Mouse (Mus musculus): ENCODE results near the gene 1700021F05Rik. TPM values are rescaled to one million over a fixed set of nuclear protein-coding genes. Genes with fewer than 3 reads are reported as not detected.

The 1700021F05Rik gene
- total RNA-seq, 1 experiment = 32.9 TPM

DNA sequence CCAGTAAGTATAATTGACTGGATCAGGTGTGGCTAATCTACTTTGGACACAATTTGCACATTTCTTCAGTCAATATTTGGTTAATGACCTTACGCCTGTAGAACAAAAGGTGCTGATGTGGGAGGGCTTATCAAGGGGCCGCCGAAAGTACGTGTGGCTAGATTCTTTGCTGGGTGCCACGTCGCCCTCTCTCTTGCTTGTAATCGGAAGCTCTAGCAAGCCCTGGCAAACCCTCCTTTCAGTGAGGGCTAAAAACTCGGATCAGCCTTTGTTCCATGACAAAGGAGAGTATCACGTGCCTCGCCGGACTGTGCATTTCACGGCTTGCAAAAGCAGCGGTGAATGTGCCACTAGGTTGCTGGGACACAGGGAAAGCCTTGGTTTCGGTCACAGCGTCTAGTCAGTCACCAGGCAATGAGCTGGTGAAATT is 39.9 kb upstream of the 1700021F05Rik start:
- Histone ChIP-seq H3K4me1 (ENCODE audit: control insufficient read depth in 2 of 2, insufficient read depth in 2 of 2, low read length in 2 of 2, poor library complexity in 1 of 2) (peaks cover 2 to 11% of the 10 kb centered on the region in 2 experiments; a peak in 3 of 4 replicates), H3K36me3 (ENCODE audit: control insufficient read depth, insufficient read depth, low read length, poor library complexity, severe bottlenecking) (no peaks in the 10 kb centered on the region), H3K9me3 (ENCODE audit: control insufficient read depth, insufficient read depth, low read depth, low read length) (no peaks in the 10 kb centered on the region), H3K27ac (ENCODE audit: insufficient read depth, low read depth, low read length, poor library complexity, severe bottlenecking) (no peak overlapping the region), H3K9ac (ENCODE audit: insufficient read depth, low read depth, low read length, poor library complexity, severe bottlenecking) (no peak overlapping the region), H3K4me3 (ENCODE audit: insufficient read depth in 1 of 2, low read depth in 1 of 2, low read length in 2 of 2, poor library complexity in 1 of 2, severe bottlenecking in 1 of 2) (peak overlapping the region; percentile 36 to 89; a peak in 3 of 4 replicates)
- in situ Hi-C loops (cut with MboI; ENCODE audit: low sequenced_read_pairs in 2 of 2, unreplicated experiment in 2 of 2) = loop anchor here in 1 of 2 experiments (25.0 kb wide), 1 partner anchor 332 kb away; the partner anchor contains the start of genes Qrsl1 and Rtn4ip1
- peak; percentile 70 for DNase-seq (ENCODE audit: low read depth, low spot score)
- TF ChIP-seq CHD2 (IDR thresholded peaks at IDR 0.05; ENCODE audit: low read depth, low read length) = no peak
- TF ChIP-seq MAFK (IDR thresholded peaks at IDR 0.05; ENCODE audit: insufficient read depth, low read depth, low read length) = no peak
- TF ChIP-seq HCFC1 (IDR thresholded peaks at IDR 0.05; ENCODE audit: borderline replicate concordance, insufficient read depth, low read length) = no peak
- no peak for TF ChIP-seq ZNF384 (IDR thresholded peaks at IDR 0.05; ENCODE audit: low read depth, low read length)
- TF ChIP-seq ZC3H11A (IDR thresholded peaks at IDR 0.05; ENCODE audit: borderline replicate concordance, low read depth, low read length) = no peak

DNA sequence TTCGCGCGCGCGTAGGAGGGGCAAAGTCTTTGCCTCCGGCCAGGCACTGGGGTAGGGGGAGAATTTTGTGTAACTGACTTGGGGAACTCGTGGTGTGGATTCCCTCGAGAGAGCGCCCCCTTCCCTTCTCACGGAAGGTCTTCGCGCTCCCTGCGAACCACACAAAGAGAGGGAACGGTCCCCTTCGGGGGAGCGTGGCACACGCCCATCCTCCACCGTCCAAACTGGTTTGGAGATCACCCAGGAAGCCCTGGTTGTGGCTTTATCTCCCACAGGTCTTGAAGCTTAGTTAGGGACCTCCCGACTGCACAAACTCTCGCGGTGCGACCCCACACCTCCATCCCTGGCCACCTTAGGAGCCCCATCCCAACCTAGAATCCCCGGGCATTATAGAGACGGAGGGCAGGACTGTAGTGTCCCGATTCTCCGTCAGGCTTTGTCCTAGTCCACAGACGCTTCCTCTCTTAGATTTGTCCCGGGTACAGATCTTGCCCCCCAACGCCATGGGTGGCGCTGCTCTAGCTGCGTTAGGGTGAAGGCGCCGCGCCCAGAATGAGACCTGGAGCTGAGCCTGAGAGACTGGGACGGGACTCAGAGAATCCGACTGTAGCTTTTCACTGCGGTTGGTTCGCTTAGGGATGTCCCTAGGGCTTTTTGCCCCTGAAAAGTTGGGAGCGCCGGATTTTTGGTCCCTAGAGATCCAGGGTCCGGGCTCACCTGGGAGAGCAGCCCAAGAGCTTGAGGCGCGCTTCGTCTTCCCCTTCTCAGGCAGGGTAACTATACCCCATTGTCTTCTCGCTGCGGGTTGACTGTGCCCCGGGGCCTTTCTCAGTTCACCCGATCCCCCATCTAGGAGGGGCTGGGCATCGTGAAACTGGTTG is 38.8 kb upstream of the 1700021F05Rik start:
- H3K4me3 ChIP-seq (ENCODE audit: insufficient read depth in 1 of 2, low read depth in 1 of 2, low read length in 2 of 2, poor library complexity in 1 of 2, severe bottlenecking in 1 of 2) = peak overlapping the region; percentile 68 to 89
- H3K27ac ChIP-seq (ENCODE audit: insufficient read depth, low read depth, low read length, poor library complexity, severe bottlenecking) = no peak overlapping the region
- TF ChIP-seq HCFC1 (IDR thresholded peaks at IDR 0.05; ENCODE audit: borderline replicate concordance, insufficient read depth, low read length) (no peak), ZNF384 (IDR thresholded peaks at IDR 0.05; ENCODE audit: low read depth, low read length) (no peak), MAFK (IDR thresholded peaks at IDR 0.05; ENCODE audit: insufficient read depth, low read depth, low read length) (no peak), ZC3H11A (IDR thresholded peaks at IDR 0.05; ENCODE audit: borderline replicate concordance, low read depth, low read length) (no peak), CHD2 (IDR thresholded peaks at IDR 0.05; ENCODE audit: low read depth, low read length) (no peak)
- in situ Hi-C loops (cut with MboI; ENCODE audit: low sequenced_read_pairs in 2 of 2, unreplicated experiment in 2 of 2) = loop anchor here (10.0 to 25.0 kb wide), 2 partner anchors 333 to 345 kb away; partner anchors contain the start of genes Qrsl1 (in 1 of the 2) and Rtn4ip1 (in 1 of the 2)
- H3K9me3 ChIP-seq (ENCODE audit: control insufficient read depth, insufficient read depth, low read depth, low read length) = no peaks in the 10 kb centered on the region
- peaks cover 2 to 11% of the 10 kb centered on the region in 2 experiments; a peak in 3 of 4 replicates for H3K4me1 ChIP-seq (ENCODE audit: control insufficient read depth in 2 of 2, insufficient read depth in 2 of 2, low read length in 2 of 2, poor library complexity in 1 of 2)
- peak overlapping the region; percentile 58 for H3K9ac ChIP-seq (ENCODE audit: insufficient read depth, low read depth, low read length, poor library complexity, severe bottlenecking)
- no peaks in the 10 kb centered on the region for H3K36me3 ChIP-seq (ENCODE audit: control insufficient read depth, insufficient read depth, low read length, poor library complexity, severe bottlenecking)
- peak; percentile 37 for DNase-seq (ENCODE audit: low read depth, low spot score)

DNA sequence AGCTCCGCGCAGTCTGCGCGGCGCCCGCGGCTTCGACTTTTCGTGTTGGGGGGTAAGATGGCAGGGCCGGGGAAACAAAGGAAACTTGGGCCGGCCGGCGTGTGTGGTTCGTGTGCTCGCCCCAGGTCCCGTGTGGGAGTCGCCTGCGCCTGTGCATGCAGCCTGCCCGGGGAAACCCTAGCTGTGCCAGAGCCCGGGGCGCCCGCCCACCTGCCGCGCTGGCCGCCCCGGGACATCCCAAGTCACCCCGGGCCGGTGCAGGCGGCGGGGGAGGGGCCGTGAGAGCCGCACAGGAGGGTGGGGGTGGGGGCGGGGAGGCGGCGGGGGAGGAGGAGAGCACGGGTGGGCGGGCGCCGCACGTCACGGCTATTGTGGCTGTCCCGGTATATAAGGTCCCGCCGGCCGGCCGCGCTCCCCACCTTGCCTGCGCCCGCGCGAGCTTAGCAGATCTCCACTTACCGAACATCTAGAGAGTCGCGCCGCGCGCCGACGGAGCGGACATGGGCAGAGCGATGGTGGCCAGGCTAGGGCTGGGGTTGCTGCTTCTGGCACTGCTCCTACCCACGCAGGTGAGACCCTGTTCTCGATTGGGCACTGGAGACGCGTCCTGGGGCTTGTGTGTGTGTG is 38.1 kb upstream of the 1700021F05Rik start:
- peaks cover 2 to 10% of the 10 kb centered on the region in 2 experiments; a peak in 3 of 4 replicates for H3K4me1 ChIP-seq (ENCODE audit: control insufficient read depth in 2 of 2, insufficient read depth in 2 of 2, low read length in 2 of 2, poor library complexity in 1 of 2)
- peak overlapping the region; percentile 68 to 89 for H3K4me3 ChIP-seq (ENCODE audit: insufficient read depth in 1 of 2, low read depth in 1 of 2, low read length in 2 of 2, poor library complexity in 1 of 2, severe bottlenecking in 1 of 2)
- H3K9ac ChIP-seq (ENCODE audit: insufficient read depth, low read depth, low read length, poor library complexity, severe bottlenecking) = peak overlapping the region; percentile 58
- H3K9me3 ChIP-seq (ENCODE audit: control insufficient read depth, insufficient read depth, low read depth, low read length) = no peaks in the 10 kb centered on the region
- TF ChIP-seq CHD2 (IDR thresholded peaks at IDR 0.05; ENCODE audit: low read depth, low read length) (no peak), ZC3H11A (IDR thresholded peaks at IDR 0.05; ENCODE audit: borderline replicate concordance, low read depth, low read length) (no peak), HCFC1 (IDR thresholded peaks at IDR 0.05; ENCODE audit: borderline replicate concordance, insufficient read depth, low read length) (no peak), ZNF384 (IDR thresholded peaks at IDR 0.05; ENCODE audit: low read depth, low read length) (no peak), MAFK (IDR thresholded peaks at IDR 0.05; ENCODE audit: insufficient read depth, low read depth, low read length) (no peak)
- in situ Hi-C loops (cut with MboI; ENCODE audit: low sequenced_read_pairs in 2 of 2, unreplicated experiment in 2 of 2) = loop anchor here (10.0 to 25.0 kb wide), 2 partner anchors 333 to 346 kb away; partner anchors contain the start of genes Qrsl1 (in 1 of the 2) and Rtn4ip1 (in 1 of the 2)
- H3K27ac ChIP-seq (ENCODE audit: insufficient read depth, low read depth, low read length, poor library complexity, severe bottlenecking) = no peak overlapping the region
- DNase-seq (ENCODE audit: low read depth, low spot score) = peak; percentile 51
- no peaks in the 10 kb centered on the region for H3K36me3 ChIP-seq (ENCODE audit: control insufficient read depth, insufficient read depth, low read length, poor library complexity, severe bottlenecking)

DNA sequence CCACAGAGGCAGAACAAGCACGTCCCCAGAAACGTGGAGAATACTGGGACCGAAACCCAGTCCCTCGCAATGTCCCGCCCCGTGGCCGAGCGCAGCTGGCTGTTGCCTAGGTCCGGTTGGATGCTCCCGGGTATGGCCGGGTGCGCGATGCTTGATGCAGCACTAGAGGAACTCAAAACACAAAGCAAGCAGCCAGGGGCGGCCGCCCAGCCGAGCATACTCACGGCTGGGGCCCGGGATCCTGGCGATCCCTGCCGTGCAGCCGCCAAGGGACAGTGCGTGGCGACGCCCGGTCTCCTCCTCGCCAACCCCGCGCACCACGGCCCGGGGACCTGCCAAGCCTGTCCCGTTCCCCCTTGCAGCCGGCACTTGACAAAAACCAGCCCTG is 37.6 kb upstream of the 1700021F05Rik start:
- peak; percentile 40 for DNase-seq (ENCODE audit: low read depth, low spot score)
- H3K27ac ChIP-seq (ENCODE audit: insufficient read depth, low read depth, low read length, poor library complexity, severe bottlenecking) = no peak overlapping the region
- peaks cover 2 to 10% of the 10 kb centered on the region in 2 experiments; a peak in 3 of 4 replicates for H3K4me1 ChIP-seq (ENCODE audit: control insufficient read depth in 2 of 2, insufficient read depth in 2 of 2, low read length in 2 of 2, poor library complexity in 1 of 2)
- no peaks in the 10 kb centered on the region for H3K36me3 ChIP-seq (ENCODE audit: control insufficient read depth, insufficient read depth, low read length, poor library complexity, severe bottlenecking)
- H3K9me3 ChIP-seq (ENCODE audit: control insufficient read depth, insufficient read depth, low read depth, low read length) = no peaks in the 10 kb centered on the region
- H3K4me3 ChIP-seq (ENCODE audit: insufficient read depth in 1 of 2, low read depth in 1 of 2, low read length in 2 of 2, poor library complexity in 1 of 2, severe bottlenecking in 1 of 2) = peak overlapping the region; percentile 68 to 89
- TF ChIP-seq ZNF384 (IDR thresholded peaks at IDR 0.05; ENCODE audit: low read depth, low read length) (no peak), HCFC1 (IDR thresholded peaks at IDR 0.05; ENCODE audit: borderline replicate concordance, insufficient read depth, low read length) (no peak), CHD2 (IDR thresholded peaks at IDR 0.05; ENCODE audit: low read depth, low read length) (no peak)
- in situ Hi-C loops (cut with MboI; ENCODE audit: low sequenced_read_pairs in 2 of 2, unreplicated experiment in 2 of 2) = loop anchor here (10.0 to 25.0 kb wide), 2 partner anchors 334 to 346 kb away; partner anchors contain the start of genes Qrsl1 (in 1 of the 2) and Rtn4ip1 (in 1 of the 2)
- H3K9ac ChIP-seq (ENCODE audit: insufficient read depth, low read depth, low read length, poor library complexity, severe bottlenecking) = peak overlapping the region; percentile 42
